Mouse (Mus musculus) cerebellum, adult 2 months (tissue): ENCODE results near the gene Ssrp1.

Experiments used
- CTCF ChIP-seq: fragments of 200-500 bp; IDR thresholded peaks from 2 replicates; pipeline ENCODE4 v1.5.1; 2011; ENCODE audit warnings: low read depth, mild to moderate bottlenecking, control low read depth, low read length, moderate library complexity, borderline replicate concordance; ENCODE audit not compliant: insufficient read depth
- POLR2A ChIP-seq: fragments of 200-500 bp; IDR thresholded peaks from 2 replicates; pipeline ENCODE4 v1.6.1; 2011; ENCODE audit warnings: low read length, control low read depth, borderline replicate concordance; ENCODE audit not compliant: insufficient read depth

- TF ChIP-seq POLR2A: no peak
- no peak for TF ChIP-seq CTCF
These were observed 33.1 kb downstream of the Ssrp1 start for GRCm38 (mm10) chr2:85070086-85070485.
